Mouse (Mus musculus) T-helper 1 cell (primary cell): ENCODE data around the gene St6galnac1.

Source experiments
- in situ Hi-C: fragments of 300-600 bp; cut with MboI, MseI; formaldehyde crosslinking; loops from one replicate; pipeline ENCODE4 v1.15.1; 2025; ENCODE audit warnings: high pct_unique_total_duplicates

Gene St6galnac1

GRCm38 (mm10) chr11:116729276-116730008, 45.9 kb downstream of the St6galnac1 start:
- in situ Hi-C loops: loop anchor here (5.0 kb wide), 1 partner anchor 1158 kb away; no protein-coding TSS in a partner anchor

GRCm38 (mm10) chr11:116726156-116726555, 49.2 kb downstream of the St6galnac1 start:
- in situ Hi-C loops: no loop called here

GRCm38 (mm10) chr11:116725031-116725948, 50.0 kb downstream of the St6galnac1 start:
- in situ Hi-C loops: no loop called here

- in situ Hi-C loops: no loop called here
These were observed 52.2 kb downstream of the St6galnac1 start for GRCm38 (mm10) chr11:116723064-116723463.

- in situ Hi-C loops: no loop called here
These were observed 53.6 kb downstream of the St6galnac1 start for GRCm38 (mm10) chr11:116721548-116722271.

GRCm38 (mm10) chr11:116720319-116720865, 54.9 kb downstream of the St6galnac1 start:
- in situ Hi-C loops: no loop called here
